In genomic region chr4:129032963-129033951, GRCm38 (mm10) we compare ENCODE assay signal across 8 mouse cellular contexts. TPM values are rescaled to one million over a fixed set of nuclear protein-coding genes. Genes with fewer than 3 reads are reported as not detected.
DNase-seq lines count a peak whose midpoint lies in the region; ATAC-seq and TF ChIP-seq lines count a peak whose summit lies in the region.

No protein-coding gene starts in this region.

- intact Hi-C loops in gastrocnemius, adult 2 months (cut with DNase I), result no loop called here

- H3K9me3 ChIP-seq in midbrain, embryonic 11.5 days (ENCODE audit: control insufficient read depth, low read length), result no peaks in the 10 kb centered on the region
- H3K9me3 ChIP-seq in midbrain, embryonic 13.5 days, result no peaks in the 10 kb centered on the region
- H3K9me3 ChIP-seq in intestine, postnatal 0 days (ENCODE audit: control insufficient read depth), result no peaks in the 10 kb centered on the region

- H3K27ac ChIP-seq in midbrain, embryonic 11.5 days (ENCODE audit: low read depth, low read length), result no peak overlapping the region
- no peak overlapping the region for H3K27ac ChIP-seq in midbrain, embryonic 13.5 days
- H3K27ac ChIP-seq in gastrocnemius, adult 2 months, result peak overlapping the region; percentile 86
- no peak overlapping the region for H3K27ac ChIP-seq in intestine, postnatal 0 days (ENCODE audit: low read depth, low read length)

- ATAC-seq in midbrain, embryonic 11.5 days (ENCODE audit: low FRiP score), result no peak
- no peak for ATAC-seq in midbrain, embryonic 13.5 days
- peak; percentile 77 for ATAC-seq in intestine, postnatal 0 days

- no peaks in the 10 kb centered on the region for H3K4me1 ChIP-seq in midbrain, embryonic 11.5 days (ENCODE audit: control insufficient read depth, insufficient read depth, low read length)
- H3K4me1 ChIP-seq in midbrain, embryonic 13.5 days (replicated peaks), result peaks cover 11% of the 10 kb centered on the region
- H3K4me1 ChIP-seq in intestine, postnatal 0 days (replicated peaks; ENCODE audit: control insufficient read depth, insufficient read depth, low read length), result peaks cover 5% of the 10 kb centered on the region

- no peak overlapping the region for H3K4me3 ChIP-seq in midbrain, embryonic 11.5 days (ENCODE audit: low read depth, low read length)
- no peak overlapping the region for H3K4me3 ChIP-seq in midbrain, embryonic 13.5 days (replicated peaks)
- peak overlapping the region; percentile 63 for H3K4me3 ChIP-seq in gastrocnemius, adult 2 months
- no peak overlapping the region for H3K4me3 ChIP-seq in intestine, postnatal 0 days (ENCODE audit: low read depth, low read length)

- no peaks in the 10 kb centered on the region for H3K27me3 ChIP-seq in midbrain, embryonic 11.5 days (ENCODE audit: control insufficient read depth, insufficient read depth, low read length)
- 0 out of 2 replicates have a peak, but pooled peaks cover 8% of the 10 kb centered on the region for H3K27me3 ChIP-seq in midbrain, embryonic 13.5 days
- H3K27me3 ChIP-seq in intestine, postnatal 0 days (replicated peaks; ENCODE audit: control insufficient read depth, insufficient read depth, low read length), result no peaks in the 10 kb centered on the region

- WGBS in midbrain, embryonic 11.5 days, result 33% methylated on average over 17 of the region's 17 CpGs
- WGBS in midbrain, embryonic 13.5 days, result 38% methylated on average over 17 of the region's 17 CpGs
- WGBS in intestine, postnatal 0 days, result 18% methylated on average over 17 of the region's 17 CpGs

- TF ChIP-seq CTCF in brain, embryonic 14.5 days (IDR thresholded peaks at IDR 0.05; ENCODE audit: borderline replicate concordance, extremely low read depth, insufficient read depth, insufficient read length), result no peak
- no peak for TF ChIP-seq CTCF in gastrocnemius, adult 2 months (IDR thresholded peaks at IDR 0.05)
- TF ChIP-seq CTCF in intestine, postnatal 0 days (IDR thresholded peaks at IDR 0.05; ENCODE audit: low read depth), result peak; percentile 29

- DNase-seq in midbrain, embryonic 11.5 days (ENCODE audit: low spot score, missing footprints), result peak; percentile 86
- peak; percentile 14 for DNase-seq in brain, embryonic 14.5 days (ENCODE audit: low read depth)
- DNase-seq in gastrocnemius, adult 2 months, result peak; percentile 82
- DNase-seq in lung, adult 18-20 months, result peak; percentile 90 to 92
- DNase-seq in right cerebral cortex, postnatal 10 days (ENCODE audit: low spot score in 2 of 2), result peak; percentile 57 to 67
- DNase-seq in retina, postnatal 1 day, result no peak

- no peak overlapping the region for H3K9ac ChIP-seq in midbrain, embryonic 11.5 days (ENCODE audit: low read length)
- H3K9ac ChIP-seq in midbrain, embryonic 13.5 days (replicated peaks), result no peak overlapping the region
- no peak overlapping the region for H3K9ac ChIP-seq in intestine, postnatal 0 days (ENCODE audit: low read depth, low read length)

- TF ChIP-seq POLR2A in brain, embryonic 14.5 days (IDR thresholded peaks at IDR 0.05; ENCODE audit: borderline replicate concordance, extremely low read depth, insufficient read depth, insufficient read length, poor library complexity, severe bottlenecking), result no peak

- H3K4me2 ChIP-seq in midbrain, embryonic 11.5 days, result no peak overlapping the region
- no peak overlapping the region for H3K4me2 ChIP-seq in midbrain, embryonic 13.5 days (replicated peaks)
- peak overlapping the region; percentile 46 for H3K4me2 ChIP-seq in intestine, postnatal 0 days (replicated peaks; ENCODE audit: low read depth)

- H3K36me3 ChIP-seq in midbrain, embryonic 11.5 days (ENCODE audit: control insufficient read depth, insufficient read depth, low read length), result no peaks in the 10 kb centered on the region
- H3K36me3 ChIP-seq in midbrain, embryonic 13.5 days, result no peaks in the 10 kb centered on the region
- no peaks in the 10 kb centered on the region for H3K36me3 ChIP-seq in intestine, postnatal 0 days (ENCODE audit: control insufficient read depth, insufficient read depth)

RNA-seq across cellular contexts. Expression of gene Rnf19b, which starts 24.8 kb away (rescaled TPM):
- 8.7 and 9.3 TPM in 2 replicates for polyA plus RNA-seq in midbrain, embryonic 11.5 days (2014; fragmentation: Nextera tagmentation; extraction: Ambion mirVana)
- 21.5 and 22.1 TPM in 2 replicates for polyA plus RNA-seq in midbrain, embryonic 13.5 days (2015; fragmentation: Nextera tagmentation; extraction: Ambion mirVana)
- 73.0 and 84.4 TPM in 2 replicates for polyA plus RNA-seq in brain, embryonic 14.5 days (2012; rRNA removed)
- total RNA-seq in gastrocnemius, adult 2 months (2021), result 10 to 100 TPM; 22.0 to 24.0 TPM
- polyA plus RNA-seq in intestine, postnatal 0 days (2015; fragmentation: Nextera tagmentation; extraction: Ambion mirVana), result 11.0 and 12.2 TPM in 2 replicates

RNA-seq across cellular contexts. Expression of gene Ak2, which starts 41.5 kb away (rescaled TPM):
- polyA plus RNA-seq in midbrain, embryonic 11.5 days (2014; fragmentation: Nextera tagmentation; extraction: Ambion mirVana), result 131 and 141 TPM in 2 replicates
- 102 and 108 TPM in 2 replicates for polyA plus RNA-seq in midbrain, embryonic 13.5 days (2015; fragmentation: Nextera tagmentation; extraction: Ambion mirVana)
- polyA plus RNA-seq in brain, embryonic 14.5 days (2012; rRNA removed), result 54.3 and 68.4 TPM in 2 replicates
- 10 to 100 TPM; 27.8 to 31.3 TPM for total RNA-seq in gastrocnemius, adult 2 months (2021)
- 538 and 552 TPM in 2 replicates for polyA plus RNA-seq in intestine, postnatal 0 days (2015; fragmentation: Nextera tagmentation; extraction: Ambion mirVana)
